11 mouse cellular contexts compared by ENCODE assay signal in the genomic region with DNA sequence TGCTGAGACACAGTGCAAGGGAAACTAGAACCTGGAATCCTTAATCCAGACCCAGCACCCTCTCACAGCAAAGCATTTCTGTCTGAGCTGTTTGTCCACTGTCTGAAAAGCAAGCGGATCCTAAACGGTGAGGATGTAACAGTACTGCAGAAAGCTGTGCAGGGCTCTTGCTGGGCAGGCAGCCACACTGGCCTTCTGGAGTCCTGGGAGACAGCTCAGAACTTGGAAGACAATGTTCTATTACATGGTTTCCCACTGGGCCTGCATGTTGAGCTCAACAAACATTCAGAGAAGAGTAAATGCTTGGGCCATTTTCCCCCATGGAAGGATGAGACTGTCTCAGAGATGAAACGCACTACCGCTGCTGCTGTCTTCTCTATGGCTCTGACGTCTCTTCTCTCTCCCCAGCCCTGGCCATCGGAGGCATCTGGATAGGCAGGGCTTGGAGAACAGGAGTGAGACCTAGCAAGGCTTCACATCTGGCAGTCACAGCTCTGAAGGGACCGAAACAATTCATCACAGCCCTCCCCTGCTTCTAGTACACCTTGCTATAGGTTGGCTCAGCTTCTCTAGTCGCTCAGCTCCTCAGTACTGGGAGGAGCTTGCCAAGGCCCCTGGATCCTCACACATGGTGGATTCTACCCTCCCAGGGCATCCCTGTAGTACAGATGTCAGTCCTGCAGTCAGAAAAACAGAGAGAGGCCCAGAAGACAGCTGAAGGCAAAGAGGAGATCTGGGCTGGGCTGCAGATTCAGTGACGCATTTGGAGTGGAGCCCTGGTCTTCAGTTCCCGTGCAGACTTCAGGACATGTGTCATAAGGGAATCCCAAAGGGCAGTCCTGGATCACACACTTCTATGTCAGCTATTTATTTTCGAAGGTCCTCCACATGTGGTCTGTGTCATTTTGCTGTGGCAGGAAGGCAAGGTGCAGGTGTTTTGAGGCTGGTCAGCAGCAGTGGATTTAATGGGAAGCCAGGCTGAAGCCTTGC.
DNase-seq lines count a peak whose midpoint lies in the region; ATAC-seq and TF ChIP-seq lines count a peak whose summit lies in the region.
"Had no signal": no experiment of that assay in that cellular context is flagged by ENCODE, and none has a peak within 500 bp of the region (broad histone marks: within the 10 kb centered on the region; RNA-seq: fewer than 3 reads in every experiment).

No protein-coding gene starts in this region.

- H3K4me1 ChIP-seq in heart, embryonic 10.5 days: peaks cover 10% of the 10 kb centered on the region; the same call in 1 of the 2 replicates
- no peaks in the 10 kb centered on the region for H3K4me1 ChIP-seq in liver, embryonic 11.5 days (replicated peaks; ENCODE audit: control insufficient read depth, insufficient read depth, low read length)
- H3K4me1 ChIP-seq: limb, embryonic 15.5 days had no signal

- TF ChIP-seq CTCF in layer of hippocampus, adult 2 months (conservative IDR thresholded peaks at IDR 0.05): no peak

- no peaks in the 10 kb centered on the region for H3K9me3 ChIP-seq in heart, embryonic 10.5 days
- H3K9me3 ChIP-seq in liver, embryonic 11.5 days (ENCODE audit: control insufficient read depth, low read length): no peaks in the 10 kb centered on the region
- H3K9me3 ChIP-seq: limb, embryonic 15.5 days had no signal

- peaks cover 16% of the 10 kb centered on the region for H3K27me3 ChIP-seq in heart, embryonic 10.5 days (ENCODE audit: insufficient read depth, poor library complexity, severe bottlenecking)
- H3K27me3 ChIP-seq in liver, embryonic 11.5 days (replicated peaks; ENCODE audit: control insufficient read depth, insufficient read depth, low read length): peaks cover 2% of the 10 kb centered on the region; the same call in 1 of the 2 replicates
- H3K27me3 ChIP-seq: limb, embryonic 15.5 days had no signal

- no peak for ATAC-seq in liver, embryonic 11.5 days (replicated peaks; ENCODE audit: low FRiP score)

- WGBS in heart, embryonic 10.5 days: 73% methylated on average over 11 of the region's 11 CpGs
- 72% methylated on average over 11 of the region's 11 CpGs for WGBS in liver, embryonic 11.5 days

- intact Hi-C loops in gastrocnemius, postnatal 14 days (cut with DNase I; ENCODE audit: low total_unique reads): no loop called here

- H3K4me3 ChIP-seq in heart, embryonic 10.5 days: no peak overlapping the region
- H3K4me3 ChIP-seq in layer of hippocampus, adult 2 months: no peak overlapping the region
- no peak overlapping the region for H3K4me3 ChIP-seq in liver, embryonic 11.5 days (ENCODE audit: low read depth, low read length)
- H3K4me3 ChIP-seq: erythroblast, embryonic 14.5 days; limb, embryonic 15.5 days had no signal

- no peaks in the 10 kb centered on the region for H3K36me3 ChIP-seq in heart, embryonic 10.5 days
- H3K36me3 ChIP-seq in liver, embryonic 11.5 days (ENCODE audit: control insufficient read depth, insufficient read depth, low read length): no peaks in the 10 kb centered on the region
- H3K36me3 ChIP-seq: limb, embryonic 15.5 days had no signal

- no peak overlapping the region for H3K4me2 ChIP-seq in liver, embryonic 11.5 days
- H3K4me2 ChIP-seq: limb, embryonic 15.5 days had no signal

- no peak overlapping the region for H3K27ac ChIP-seq in heart, embryonic 10.5 days
- peak overlapping the region; percentile 93 for H3K27ac ChIP-seq in layer of hippocampus, adult 2 months
- H3K27ac ChIP-seq in liver, embryonic 11.5 days (ENCODE audit: low read depth, low read length): no peak overlapping the region
- H3K27ac ChIP-seq: limb, embryonic 15.5 days had no signal

- no peak overlapping the region for H3K9ac ChIP-seq in liver, embryonic 11.5 days (ENCODE audit: low read depth, low read length)
- H3K9ac ChIP-seq: limb, embryonic 15.5 days had no signal

- peak; percentile 71 to 85 for DNase-seq in heart, adult 18-20 months
- no peak for DNase-seq in heart, embryonic 10.5 days (ENCODE audit: low spot score)
- peak; percentile 81 for DNase-seq in gastrocnemius, postnatal 14 days
- DNase-seq in layer of hippocampus, adult 2 months (ENCODE audit: low spot score in 2 of 2): peak; percentile 60 to 73
- peak; percentile 47 for DNase-seq in right cerebral cortex, postnatal 25 days
- DNase-seq in liver, embryonic 11.5 days (ENCODE audit: low spot score): no peak
- no peak for DNase-seq in kidney, postnatal 25 days
- DNase-seq: kidney, adult 11 months; thymus, adult 2 months had no signal

Comparison
In these comparisons a context has a peak if more than half of its experiments do, and no peak if none do; other contexts are left out.
1. DNase-seq: peak in heart, adult 18-20 months (2 of 2), gastrocnemius, postnatal 14 days (single experiment), layer of hippocampus, adult 2 months (2 of 2) and right cerebral cortex, postnatal 25 days (single experiment); none in heart, embryonic 10.5 days (single experiment), liver, embryonic 11.5 days (single experiment) and kidney, postnatal 25 days (0 of 2).